Mouse (Mus musculus) midbrain, embryonic 13.5 days (tissue): Measurements from ENCODE around the gene Nr2c2. TPM values are rescaled to one million over a fixed set of nuclear protein-coding genes. Genes with fewer than 3 reads are reported as not detected.
"Not testable (repeated sequence)": the region's sequence is repeated elsewhere in the genome, so short reads cannot be mapped to it uniquely, and the experiment has no call there.

Experiments
- ATAC-seq: fragments of 200-750 bp; cut with Nextera tagmentation; 2 replicates; pipeline ENCODE4 v1.8.0; 2017; ENCODE audit warnings: mild to moderate bottlenecking, moderate TSS enrichment, moderate library complexity
- H3K27ac ChIP-seq: fragments of 300-500 bp; sonication (generic); 2 replicates; pipeline ENCODE4 v1.5.1; 2015; ENCODE audit warnings: inconsistent platforms, mild to moderate bottlenecking, moderate library complexity
- H3K27me3 ChIP-seq: fragments of 300-500 bp; sonication (generic); 2 replicates; pipeline ENCODE4 v1.6.1; 2015; ENCODE audit warnings: mild to moderate bottlenecking, inconsistent platforms
- H3K36me3 ChIP-seq: fragments of 300-500 bp; sonication (generic); 2 replicates; pipeline ENCODE4 v1.6.1; 2015; ENCODE audit warnings: mild to moderate bottlenecking, inconsistent platforms
- H3K4me1 ChIP-seq: fragments of 300-500 bp; sonication (generic); replicated peaks from 2 replicates; pipeline ENCODE4 v1.6.1; 2015; ENCODE audit warnings: inconsistent platforms
- H3K4me2 ChIP-seq: fragments of 300-500 bp; sonication (generic); replicated peaks from 2 replicates; pipeline ENCODE4 v1.6.1; 2015; ENCODE audit warnings: moderate library complexity, mild to moderate bottlenecking, inconsistent platforms
- H3K4me3 ChIP-seq: fragments of 300-500 bp; sonication (generic); replicated peaks from 2 replicates; pipeline ENCODE4 v1.5.1; 2015; ENCODE audit warnings: mild to moderate bottlenecking, inconsistent platforms
- H3K9ac ChIP-seq: fragments of 300-500 bp; sonication (generic); replicated peaks from 2 replicates; pipeline ENCODE4 v1.6.1; 2015; ENCODE audit warnings: mild to moderate bottlenecking, inconsistent platforms
- H3K9me3 ChIP-seq: fragments of 300-500 bp; sonication (generic); 2 replicates; pipeline ENCODE4 v1.6.1; 2016; ENCODE audit warnings: mild to moderate bottlenecking, inconsistent platforms
- WGBS: fragments of 180-500 bp; shearing (Covaris S2); methylation state at CpG from one replicate; pipeline ENCODE4 v1.1.7; 2015; 5-methylcytosine and 5-hydroxymethylcytosine counted together
- polyA plus RNA-seq: library from polyadenylated mRNA; unstranded; fragments of >200 nt; fragmentation: Nextera tagmentation; extraction: Ambion mirVana; gene quantifications from 2 replicates; pipeline ENCODE4 v1.2.1, GENCODE M21; 2015

The Nr2c2 gene
- polyA plus RNA-seq, 1 experiment from 2014 or later, result 22.0 TPM

GRCm38 (mm10) chr6:92084932-92085331 is 6.3 kb upstream of the Nr2c2 start:
- no peak for ATAC-seq
- no peak overlapping the region for H3K4me2 ChIP-seq
- H3K9me3 ChIP-seq, result no peaks in the 10 kb centered on the region
- H3K27me3 ChIP-seq, result no peaks in the 10 kb centered on the region
- H3K27ac ChIP-seq, result no peak overlapping the region
- peaks cover 1% of the 10 kb centered on the region for H3K4me1 ChIP-seq
- no peaks in the 10 kb centered on the region for H3K36me3 ChIP-seq
- H3K9ac ChIP-seq, result no peak overlapping the region
- WGBS, result 85% methylated on average over 3 of the region's 3 CpGs
- H3K4me3 ChIP-seq, result no peak overlapping the region

GRCm38 (mm10) chr6:92089141-92089540 is 2.0 kb upstream of the Nr2c2 start:
- H3K9ac ChIP-seq, H3K27ac ChIP-seq, H3K4me3 ChIP-seq, H3K9me3 ChIP-seq, H3K4me2 ChIP-seq, ATAC-seq, H3K27me3 ChIP-seq, H3K36me3 ChIP-seq: not testable (repeated sequence)
- 87% methylated on average over 7 of the region's 7 CpGs for whole genome bisulfite sequencing
- H3K4me1 ChIP-seq, result peaks cover 26% of the 10 kb centered on the region

GRCm38 (mm10) chr6:92089982-92090381 is 1.2 kb upstream of the Nr2c2 start:
- Histone ChIP-seq H3K4me1 (peaks cover 35% of the 10 kb centered on the region), H3K27me3 (no peaks in the 10 kb centered on the region), H3K4me3 (peak overlapping the region; percentile 97; the same call in 1 of the 2 replicates), H3K27ac (no peak overlapping the region), H3K9ac (no peak overlapping the region), H3K4me2 (peak overlapping the region; percentile 65; the same call in 1 of the 2 replicates), H3K36me3 (no peaks in the 10 kb centered on the region), H3K9me3 (no peaks in the 10 kb centered on the region)
- 95% methylated on average over 4 of the region's 4 CpGs for WGBS
- ATAC-seq, result no peak

GRCm38 (mm10) chr6:92090497-92090896 is 693 bp upstream of the Nr2c2 start:
- under 1% methylated on average over 4 of the region's 4 CpGs for WGBS
- H3K36me3 ChIP-seq, result no peaks in the 10 kb centered on the region
- peak overlapping the region; percentile 97 for H3K4me3 ChIP-seq
- peak overlapping the region; percentile 98 for H3K9ac ChIP-seq
- peaks cover 39% of the 10 kb centered on the region for H3K4me1 ChIP-seq
- H3K27me3 ChIP-seq, result no peaks in the 10 kb centered on the region
- peak overlapping the region; percentile 99 for H3K27ac ChIP-seq
- peak overlapping the region; percentile 65 for H3K4me2 ChIP-seq
- peak; percentile 7; the same call in 1 of the 2 replicates for ATAC-seq
- H3K9me3 ChIP-seq, result no peaks in the 10 kb centered on the region

GRCm38 (mm10) chr6:92091767-92092489 is 738 bp downstream of the Nr2c2 start:
- peak overlapping the region; percentile 99 for H3K27ac ChIP-seq
- H3K4me1 ChIP-seq, result peaks cover 43% of the 10 kb centered on the region
- H3K4me2 ChIP-seq, result peak overlapping the region; percentile 65
- H3K4me3 ChIP-seq, result peak overlapping the region; percentile 97
- ATAC-seq, result peak; percentile 99
- H3K27me3 ChIP-seq, result no peaks in the 10 kb centered on the region
- H3K9ac ChIP-seq, result peak overlapping the region; percentile 98
- no peaks in the 10 kb centered on the region for H3K36me3 ChIP-seq
- no peaks in the 10 kb centered on the region for H3K9me3 ChIP-seq
- WGBS, result under 1% methylated on average over 52 of the region's 81 CpGs

GRCm38 (mm10) chr6:92092737-92093136 is 1.5 kb downstream of the Nr2c2 start:
- H3K27ac ChIP-seq, result peak overlapping the region; percentile 99
- H3K4me3 ChIP-seq, result peak overlapping the region; percentile 97
- peak overlapping the region; percentile 65 for H3K4me2 ChIP-seq
- H3K36me3 ChIP-seq, result no peaks in the 10 kb centered on the region
- ATAC-seq, result no peak
- peak overlapping the region; percentile 98 for H3K9ac ChIP-seq
- peaks cover 43% of the 10 kb centered on the region for H3K4me1 ChIP-seq
- no peaks in the 10 kb centered on the region for H3K27me3 ChIP-seq
- WGBS, result 18% methylated on average over 3 of the region's 3 CpGs
- no peaks in the 10 kb centered on the region for H3K9me3 ChIP-seq

- Histone ChIP-seq H3K4me3 (no peak overlapping the region), H3K36me3 (no peaks in the 10 kb centered on the region), H3K27ac (no peak overlapping the region), H3K4me1 (peaks cover 43% of the 10 kb centered on the region), H3K27me3 (no peaks in the 10 kb centered on the region), H3K4me2 (no peak overlapping the region), H3K9ac (no peak overlapping the region), H3K9me3 (no peaks in the 10 kb centered on the region)
- ATAC-seq, result no peak
- WGBS, result 96% methylated on average over 2 of the region's 2 CpGs
These were observed 2.7 kb downstream of the Nr2c2 start for GRCm38 (mm10) chr6:92093869-92094268.

- 73% methylated on average over 2 of the region's 2 CpGs for WGBS
- no peak overlapping the region for H3K4me3 ChIP-seq
- H3K27me3 ChIP-seq, result no peaks in the 10 kb centered on the region
- H3K4me1 ChIP-seq, result peaks cover 23% of the 10 kb centered on the region
- H3K36me3 ChIP-seq, result no peaks in the 10 kb centered on the region
- H3K4me2 ChIP-seq, result no peak overlapping the region
- H3K27ac ChIP-seq, result no peak overlapping the region
- ATAC-seq, result no peak
- H3K9me3 ChIP-seq, result no peaks in the 10 kb centered on the region
- no peak overlapping the region for H3K9ac ChIP-seq
These were observed 9.6 kb downstream of the Nr2c2 start for GRCm38 (mm10) chr6:92100679-92101360.

GRCm38 (mm10) chr6:92124547-92124946 is 33.4 kb downstream of the Nr2c2 start:
- Histone ChIP-seq H3K9me3 (no peaks in the 10 kb centered on the region), H3K4me2 (no peak overlapping the region), H3K36me3 (no peaks in the 10 kb centered on the region), H3K27me3 (no peaks in the 10 kb centered on the region), H3K9ac (no peak overlapping the region), H3K4me1 (no peaks in the 10 kb centered on the region), H3K4me3 (no peak overlapping the region), H3K27ac (no peak overlapping the region)
- no peak for ATAC-seq

- Histone ChIP-seq H3K4me3 (no peak overlapping the region), H3K27me3 (no peaks in the 10 kb centered on the region), H3K9me3 (no peaks in the 10 kb centered on the region), H3K4me1 (no peaks in the 10 kb centered on the region), H3K27ac (no peak overlapping the region), H3K36me3 (no peaks in the 10 kb centered on the region), H3K4me2 (no peak overlapping the region), H3K9ac (no peak overlapping the region)
- no peak for ATAC-seq
- 100% methylated on average over 1 of the region's 1 CpGs for WGBS
These were observed 35.8 kb downstream of the Nr2c2 start for GRCm38 (mm10) chr6:92126861-92127468.

- no peak overlapping the region for H3K27ac ChIP-seq
- no peak for ATAC-seq
- H3K4me1 ChIP-seq, result no peaks in the 10 kb centered on the region
- H3K9ac ChIP-seq, result no peak overlapping the region
- H3K4me2 ChIP-seq, result no peak overlapping the region
- 98% methylated on average over 1 of the region's 1 CpGs for WGBS
- peaks cover 5% of the 10 kb centered on the region; the same call in 1 of the 2 replicates for H3K36me3 ChIP-seq
- H3K9me3 ChIP-seq, result no peaks in the 10 kb centered on the region
- H3K4me3 ChIP-seq, result no peak overlapping the region
- no peaks in the 10 kb centered on the region for H3K27me3 ChIP-seq
These were observed 40.3 kb downstream of the Nr2c2 start for GRCm38 (mm10) chr6:92131456-92131855.
